Mouse (Mus musculus) CH12.LX (cell line): ENCODE data around the gene Nacc2. TPM values are rescaled to one million over a fixed set of nuclear protein-coding genes. Genes with fewer than 3 reads are reported as not detected.

Experiments used
- DNase-seq: peaks from one replicate; pipeline ENCODE4 v3.0.0-alpha.2; 2013; ENCODE audit errors: extremely low read depth
- H3K27ac ChIP-seq: 2 replicates; pipeline ENCODE4 v1.5.1; 2012; ENCODE audit warnings: low read depth, mild to moderate bottlenecking, control low read depth, moderate library complexity; ENCODE audit not compliant: insufficient read depth
- H3K27me3 ChIP-seq: replicated peaks from 2 replicates; pipeline ENCODE3; 2012; ENCODE audit warnings: inconsistent platforms
- H3K36me3 ChIP-seq, 2 experiments: replicated peaks in 1 of 2; 2 replicates each; pipeline versions ENCODE3 to v1.6.1; 2012; ENCODE audit warnings: inconsistent platforms in 1 of 2, low read length in 1 of 2, mild to moderate bottlenecking in 1 of 2, mixed read lengths in 1 of 2, moderate library complexity in 1 of 2; ENCODE audit not compliant: control insufficient read depth in 1 of 2, insufficient read depth in 1 of 2
- H3K4me1 ChIP-seq, 2 experiments: 2 replicates each; pipeline ENCODE4 v1.6.1; 2012; ENCODE audit warnings: inconsistent platforms in 1 of 2, moderate library complexity in 1 of 2; ENCODE audit not compliant: insufficient read depth in 2 of 2, control insufficient read depth in 1 of 2
- H3K4me2 ChIP-seq: 2 replicates; pipeline ENCODE4 v1.6.1; 2012; ENCODE audit warnings: low read depth, mild to moderate bottlenecking, control low read depth; ENCODE audit not compliant: poor library complexity, insufficient read depth, severe bottlenecking
- H3K4me3 ChIP-seq, 3 experiments: fragments of 150-350 bp in 1 of 3; sonication (generic) in 1 of 3; replicated peaks in 1 of 3; 2 replicates each; pipeline versions ENCODE3 to v1.5.1; 2011 to 2012; ENCODE audit warnings: low read depth in 2 of 3, low read length in 2 of 3, mild to moderate bottlenecking in 2 of 3, moderate library complexity in 2 of 3, control low read depth in 1 of 3, improper control_type of control experiment in 1 of 3, inconsistent platforms in 1 of 3, mixed read lengths in 1 of 3; ENCODE audit not compliant: poor library complexity in 1 of 3
- H3K79me2 ChIP-seq: replicated peaks from 2 replicates; pipeline ENCODE4 v1.6.1; 2012; ENCODE audit warnings: mild to moderate bottlenecking, moderate library complexity; ENCODE audit not compliant: control insufficient read depth, poor library complexity, insufficient read depth, severe bottlenecking; ENCODE audit errors: extremely low read depth
- H3K9ac ChIP-seq: 2 replicates; pipeline ENCODE4 v1.6.1; 2012; ENCODE audit warnings: low read depth, mild to moderate bottlenecking, control low read depth, moderate library complexity; ENCODE audit not compliant: insufficient read depth
- H3K9me3 ChIP-seq: replicated peaks from 2 replicates; pipeline ENCODE3; 2012; ENCODE audit warnings: low read length, inconsistent platforms, mixed read lengths
- BHLHE40 ChIP-seq: IDR thresholded peaks from 2 replicates; pipeline ENCODE4 v1.6.1; 2011; ENCODE audit warnings: mild to moderate bottlenecking, low read depth, low read length, improper control_type of control experiment
- CHD1 ChIP-seq: IDR thresholded peaks from 2 replicates; pipeline ENCODE4 v1.6.1; 2012; ENCODE audit warnings: low read depth, low read length, improper control_type of control experiment, inconsistent platforms
- CTCF ChIP-seq, 2 experiments: IDR thresholded peaks in 1 of 2; conservative IDR thresholded peaks in 1 of 2; 2 replicates each; pipeline ENCODE4 v1.5.1; 2011 to 2012; ENCODE audit warnings: low read depth in 2 of 2, low read length in 2 of 2, improper control_type of control experiment in 1 of 2, inconsistent platforms in 1 of 2, mild to moderate bottlenecking in 1 of 2, moderate library complexity in 1 of 2
- E2F4 ChIP-seq: IDR thresholded peaks from 2 replicates; pipeline ENCODE4 v1.6.1; 2011; ENCODE audit warnings: low read depth, low read length, improper control_type of control experiment; ENCODE audit not compliant: insufficient replicate concordance
- ELF1 ChIP-seq: IDR thresholded peaks from 2 replicates; pipeline ENCODE4 v1.6.1; 2014; ENCODE audit warnings: low read depth, mild to moderate bottlenecking, inconsistent platforms, low read length, improper control_type of control experiment
- EP300 ChIP-seq: IDR thresholded peaks from 2 replicates; pipeline ENCODE4 v1.6.1; 2011; ENCODE audit warnings: low read length, improper control_type of control experiment
- ETS1 ChIP-seq: conservative IDR thresholded peaks from 2 replicates; pipeline ENCODE4 v1.6.1; 2012; ENCODE audit warnings: low read depth, mild to moderate bottlenecking, inconsistent platforms, low read length, improper control_type of control experiment, moderate library complexity
- GABPA ChIP-seq: IDR thresholded peaks from 2 replicates; pipeline ENCODE4 v1.6.1; 2012; ENCODE audit warnings: low read depth, low read length, improper control_type of control experiment, inconsistent platforms; ENCODE audit not compliant: insufficient replicate concordance
- HCFC1 ChIP-seq: IDR thresholded peaks from 2 replicates; pipeline ENCODE4 v1.6.1; 2012; ENCODE audit warnings: low read depth, mild to moderate bottlenecking, inconsistent platforms, low read length, improper control_type of control experiment
- IRF4 ChIP-seq: IDR thresholded peaks from 2 replicates; pipeline ENCODE4 v1.6.1; 2014; ENCODE audit warnings: low read depth, mild to moderate bottlenecking, inconsistent platforms, low read length, improper control_type of control experiment
- JUN ChIP-seq: IDR thresholded peaks from 2 replicates; pipeline ENCODE4 v1.6.1; 2011; ENCODE audit warnings: low read depth, mild to moderate bottlenecking, low read length, improper control_type of control experiment, moderate library complexity; ENCODE audit not compliant: insufficient read depth
- JUND ChIP-seq: conservative IDR thresholded peaks from 2 replicates; pipeline ENCODE4 v1.6.1; 2011; ENCODE audit warnings: low read depth, low read length, improper control_type of control experiment
- KAT2A ChIP-seq: IDR thresholded peaks from 2 replicates; pipeline ENCODE4 v1.6.1; 2012; ENCODE audit warnings: low read length, improper control_type of control experiment, inconsistent platforms; ENCODE audit not compliant: insufficient replicate concordance
- MAX ChIP-seq: IDR thresholded peaks from 2 replicates; pipeline ENCODE4 v1.6.1; 2011; ENCODE audit warnings: low read length, improper control_type of control experiment
- MEF2A ChIP-seq: IDR thresholded peaks from 2 replicates; pipeline ENCODE4 v1.6.1; 2014; ENCODE audit warnings: low read depth, mild to moderate bottlenecking, inconsistent platforms, low read length, improper control_type of control experiment, borderline replicate concordance
- PAX5 ChIP-seq: IDR thresholded peaks from 2 replicates; pipeline ENCODE4 v1.6.1; 2012; ENCODE audit warnings: low read length, inconsistent platforms, mixed read lengths
- POLR2A ChIP-seq: IDR thresholded peaks from 2 replicates; pipeline ENCODE4 v1.6.1; 2011; ENCODE audit warnings: low read depth, mild to moderate bottlenecking, improper control_type of control experiment, low read length
- RCOR1 ChIP-seq: conservative IDR thresholded peaks from 2 replicates; pipeline ENCODE4 v1.6.1; 2012; ENCODE audit warnings: low read depth, mild to moderate bottlenecking, inconsistent platforms, low read length, improper control_type of control experiment
- SIN3A ChIP-seq: IDR thresholded peaks from 2 replicates; pipeline ENCODE4 v1.6.1; 2012; ENCODE audit warnings: low read length, improper control_type of control experiment, inconsistent platforms
- SMC3 ChIP-seq: IDR thresholded peaks from 2 replicates; pipeline ENCODE4 v1.6.1; 2011; ENCODE audit warnings: low read depth, low read length, improper control_type of control experiment
- ZKSCAN1 ChIP-seq: IDR thresholded peaks from 2 replicates; pipeline ENCODE4 v1.6.1; 2012; ENCODE audit warnings: low read depth, inconsistent platforms, low read length, improper control_type of control experiment, borderline replicate concordance
- ZMIZ1 ChIP-seq: IDR thresholded peaks from 2 replicates; pipeline ENCODE4 v1.6.1; 2012; ENCODE audit warnings: low read depth, mild to moderate bottlenecking, inconsistent platforms, low read length, improper control_type of control experiment
- ZNF384 ChIP-seq: IDR thresholded peaks from 2 replicates; pipeline ENCODE4 v1.6.1; 2012; ENCODE audit warnings: low read depth, low read length, improper control_type of control experiment, inconsistent platforms
- dilution Hi-C: fragments of 300-500 bp; cut with MboI; formaldehyde crosslinking; loops from 2 replicates; pipeline ENCODE4 v1.14.3; 2020; ENCODE audit warnings: low sequenced_read_pairs; ENCODE audit not compliant: extremely low pct_unique_long_range_greater_than_20kb, extremely low pct_ligation_motif_present
- in situ Hi-C: fragments of 300-500 bp; cut with MboI; formaldehyde crosslinking; loops from 3 replicates; pipeline ENCODE4 v1.14.3; 2019; ENCODE audit warnings: low sequenced_read_pairs, low pct_ligation_motif_present, low pct_unique_long_range_greater_than_20kb, mixed read lengths
- polyA plus RNA-seq: library from polyadenylated mRNA; unstranded; fragments of >175 nt; gene quantifications from 2 replicates; pipeline ENCODE4 v1.2.1, GENCODE M21; 2012; ENCODE audit warnings: low read depth; ENCODE audit not compliant: insufficient read length
- total RNA-seq, 2 experiments: library from RNA; depleted of rRNA; stranded (reverse); fragments of 300-350 nt in 1 of 2; fragments of >200 nt in 1 of 2; gene quantifications; 2 replicates each; pipeline ENCODE4 v1.2.3; 2012 to 2014

Gene Nacc2
- total and polyA plus RNA-seq, 3 experiments, result 0.59 to 2.3 (median 1.1) TPM

GRCm38 (mm10) chr2:26106233-26106632 lies 16.8 kb downstream of the Nacc2 start:
- no peaks in the 10 kb centered on the region for H3K9me3 ChIP-seq
- H3K27ac ChIP-seq, result no peak overlapping the region
- dilution Hi-C loops (no loop called here), in situ Hi-C loops (no loop called here)
- H3K4me3 ChIP-seq, result no peak overlapping the region
- no peak for TF ChIP-seq SIN3A
- no peak for TF ChIP-seq RCOR1
- no peak for TF ChIP-seq JUN
- no peak for TF ChIP-seq CHD1
- no peak for TF ChIP-seq ZMIZ1
- no peak for TF ChIP-seq CTCF (conservative IDR thresholded peaks at IDR 0.05 in 1 of 2, IDR thresholded peaks at IDR 0.05 in 1 of 2; ENCODE audit: low read depth in 2 of 2, low read length in 2 of 2)
- no peak for TF ChIP-seq HCFC1
- TF ChIP-seq GABPA, result no peak
- no peak for TF ChIP-seq ZNF384
- TF ChIP-seq JUND, result no peak
- TF ChIP-seq POLR2A, result no peak
- TF ChIP-seq ZKSCAN1, result no peak
- TF ChIP-seq BHLHE40, result no peak
- TF ChIP-seq KAT2A, result no peak
- no peak for TF ChIP-seq EP300
- no peak for TF ChIP-seq MAX
- TF ChIP-seq IRF4, result no peak
- no peaks in the 10 kb centered on the region for H3K79me2 ChIP-seq
- no peak overlapping the region for H3K9ac ChIP-seq
- H3K4me2 ChIP-seq, result no peak overlapping the region
- peaks cover 5 to 10% of the 10 kb centered on the region in 2 experiments; a peak in 3 of 4 replicates for H3K4me1 ChIP-seq
- no peaks in the 10 kb centered on the region for H3K36me3 ChIP-seq
- peaks cover 8% of the 10 kb centered on the region for H3K27me3 ChIP-seq
- DNase-seq, result no peak

- Histone ChIP-seq H3K4me1 (no peaks in the 10 kb centered on the region), H3K9ac (no peak overlapping the region), H3K4me3 (no peak overlapping the region), H3K4me2 (no peak overlapping the region), H3K36me3 (no peaks in the 10 kb centered on the region), H3K79me2 (no peaks in the 10 kb centered on the region), H3K9me3 (no peaks in the 10 kb centered on the region), H3K27me3 (no peaks in the 10 kb centered on the region), H3K27ac (no peak overlapping the region)
- TF ChIP-seq PAX5 (no peak), SIN3A (no peak), ETS1 (no peak), E2F4 (no peak), KAT2A (no peak), MEF2A (no peak), HCFC1 (no peak), ELF1 (no peak), SMC3 (no peak)
- dilution Hi-C loops, result no loop called here
- in situ Hi-C loops, result no loop called here
- no peak for DNase-seq
Observed at GRCm38 (mm10) chr2:26100296-26100695, 22.7 kb downstream of the Nacc2 start.
